Mouse (Mus musculus) kidney, adult 8-10 months (tissue): Measurements from ENCODE around the gene Gm7137.
"Not testable (repeated sequence)": the region's sequence is repeated elsewhere in the genome, so short reads cannot be mapped to it uniquely, and the experiment has no call there.

Experiments
- DNase-seq, 2 experiments: peaks; one replicate each; pipeline ENCODE4 v3.0.0; 2022

Gene Gm7137

DNA sequence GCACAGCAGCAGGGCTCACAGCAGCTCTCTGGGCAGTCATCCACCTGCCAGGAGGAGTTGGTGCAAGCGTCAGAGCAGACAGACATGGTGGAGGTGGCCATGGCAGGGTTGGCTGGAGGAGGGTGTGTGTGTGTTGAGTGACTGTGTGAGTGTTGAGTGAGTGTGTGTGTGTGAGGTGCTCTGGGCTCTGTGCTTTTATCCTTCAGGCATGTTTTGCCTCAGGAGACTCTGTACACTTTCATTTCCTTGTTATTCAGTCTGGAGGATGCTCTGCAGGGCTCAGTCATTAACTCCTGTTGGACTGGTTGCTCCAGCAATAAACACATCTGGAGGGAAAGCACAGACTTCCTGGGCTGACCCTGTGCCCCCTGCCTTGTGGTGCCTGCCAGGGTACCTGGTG lies 36.7 kb downstream of the Gm7137 start, which contains the start of gene Gm9736:
Gm9736 (minus strand) TSS at position 101 of the 400 bp plus-strand sequence.
- not testable (repeated sequence) for DNase-seq

DNA sequence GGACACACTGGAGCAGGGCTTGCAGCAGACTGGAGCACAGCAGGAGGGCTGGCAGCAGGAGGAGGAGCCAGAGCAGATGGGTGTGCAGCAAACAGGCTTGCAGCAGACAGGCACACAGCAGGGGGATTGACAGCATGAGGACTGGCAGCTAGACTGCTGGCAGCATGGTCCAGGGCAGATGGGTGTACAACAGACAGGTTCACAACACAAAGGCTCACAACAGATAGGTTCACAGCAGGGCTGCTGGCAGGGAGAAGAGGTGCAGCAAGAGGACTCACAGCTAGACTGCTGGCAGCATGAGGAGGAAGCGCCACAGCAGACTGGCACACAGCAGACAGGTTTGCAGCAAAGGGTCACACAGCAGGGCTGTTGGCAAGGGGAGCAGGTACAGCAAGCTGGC lies 37.3 kb downstream of the Gm7137 start:
- not testable (repeated sequence) for DNase-seq

DNA sequence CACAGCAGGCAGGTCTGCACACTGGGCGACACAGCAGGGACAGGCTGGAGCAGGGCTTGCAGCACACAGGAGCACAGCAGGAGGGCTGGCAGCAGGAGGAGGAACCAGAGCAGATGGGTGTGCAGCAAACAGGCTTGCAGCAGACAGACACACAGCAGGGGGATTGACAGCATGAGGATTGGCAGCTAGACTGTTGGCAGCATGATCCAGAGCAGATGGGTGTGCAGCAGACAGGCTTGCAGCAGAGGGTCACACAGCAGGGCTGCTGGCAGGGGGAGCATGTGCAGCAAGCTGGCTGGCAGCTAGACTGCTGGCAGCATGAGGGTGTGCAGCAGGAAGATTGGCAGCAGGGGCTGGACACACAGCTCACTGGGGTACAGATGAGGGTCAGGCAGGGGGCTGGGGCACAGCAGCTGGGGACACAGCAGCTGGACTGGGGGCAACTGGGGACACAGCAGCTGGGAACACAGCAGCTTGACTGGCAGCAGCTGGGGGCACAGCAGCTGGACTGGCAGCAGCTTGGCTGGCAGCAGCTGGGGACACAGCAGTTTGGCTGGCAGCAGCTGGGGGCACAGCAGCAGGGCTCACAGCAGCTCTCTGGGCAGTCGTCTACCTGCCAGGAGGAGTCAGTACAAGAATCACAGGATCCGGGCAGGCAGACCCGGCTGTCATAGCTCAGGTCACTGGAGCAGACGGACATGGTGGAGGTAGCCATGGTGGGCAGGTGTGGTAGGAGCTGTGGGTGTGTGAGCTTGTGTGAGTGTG lies 45.9 kb downstream of the Gm7137 start, which contains the start of gene Gm18596:
Gm18596 (minus strand) TSS at position 715 of the 765 bp plus-strand sequence.
- not testable (repeated sequence) for DNase-seq

DNA sequence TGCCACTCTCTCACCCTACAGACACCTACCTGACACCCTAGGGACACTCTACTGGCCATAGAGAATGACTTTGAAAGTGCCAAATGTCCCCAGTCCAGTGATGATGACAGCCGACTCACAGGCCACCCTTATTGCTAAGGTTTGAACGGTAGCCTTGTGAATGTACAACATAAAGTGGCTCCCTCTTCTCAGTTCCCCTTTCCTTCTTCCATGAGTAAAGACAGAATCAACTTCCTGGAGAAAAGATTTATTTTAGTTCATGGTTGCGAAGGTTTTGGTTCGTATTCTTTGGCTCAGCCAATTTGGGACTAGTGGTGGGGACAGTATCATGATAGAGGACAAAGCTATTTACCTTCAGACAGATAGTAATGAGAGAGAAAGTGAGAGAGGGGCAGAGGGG lies 49.1 kb downstream of the Gm7137 start:
- DNase-seq = no peak
